Mouse (Mus musculus): ENCODE data around the gene Mcrip2. TPM values are rescaled to one million over a fixed set of nuclear protein-coding genes. Genes with fewer than 3 reads are reported as not detected.

Gene Mcrip2
- not detected for polyA plus RNA-seq (2014; fragmentation: Illumina TruSeq; extraction: RNeasy Lipid Tissue Mini Kit (QIAGEN cat#74804); ENCODE audit: low replicate concordance)

DNA sequence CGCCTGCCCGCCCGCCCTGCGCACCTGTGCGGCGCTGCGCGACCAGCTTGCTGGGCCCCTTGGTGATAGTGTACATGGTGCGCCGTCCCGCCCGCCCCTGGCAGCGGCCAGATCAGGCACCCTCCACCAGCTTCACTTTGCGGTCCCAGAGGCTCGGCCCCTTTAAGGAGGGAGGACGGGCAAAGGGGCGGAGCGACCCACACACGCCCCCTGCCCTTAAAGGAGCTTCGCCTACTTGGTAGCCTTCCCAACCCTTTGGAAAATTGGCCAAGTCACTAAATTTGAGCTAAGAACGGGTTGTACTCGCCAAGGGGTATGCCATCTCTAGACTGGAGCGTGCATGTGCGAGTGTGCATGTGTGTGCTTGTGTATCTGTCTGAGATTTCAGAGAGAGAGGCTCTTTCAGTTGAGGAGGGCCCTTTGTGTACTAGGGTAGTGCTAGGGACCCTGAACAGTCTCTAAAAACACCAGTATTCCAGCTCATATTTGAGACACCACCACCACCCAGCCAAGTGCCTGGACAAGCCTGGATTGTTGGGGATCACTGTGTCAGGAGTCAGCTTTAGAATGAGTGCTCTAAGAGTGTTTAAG is at the start of gene Mcrip2:
Gene Mcrip2, minus strand, starts transcription at position 164 of the 591 bp plus-strand sequence.

DNA sequence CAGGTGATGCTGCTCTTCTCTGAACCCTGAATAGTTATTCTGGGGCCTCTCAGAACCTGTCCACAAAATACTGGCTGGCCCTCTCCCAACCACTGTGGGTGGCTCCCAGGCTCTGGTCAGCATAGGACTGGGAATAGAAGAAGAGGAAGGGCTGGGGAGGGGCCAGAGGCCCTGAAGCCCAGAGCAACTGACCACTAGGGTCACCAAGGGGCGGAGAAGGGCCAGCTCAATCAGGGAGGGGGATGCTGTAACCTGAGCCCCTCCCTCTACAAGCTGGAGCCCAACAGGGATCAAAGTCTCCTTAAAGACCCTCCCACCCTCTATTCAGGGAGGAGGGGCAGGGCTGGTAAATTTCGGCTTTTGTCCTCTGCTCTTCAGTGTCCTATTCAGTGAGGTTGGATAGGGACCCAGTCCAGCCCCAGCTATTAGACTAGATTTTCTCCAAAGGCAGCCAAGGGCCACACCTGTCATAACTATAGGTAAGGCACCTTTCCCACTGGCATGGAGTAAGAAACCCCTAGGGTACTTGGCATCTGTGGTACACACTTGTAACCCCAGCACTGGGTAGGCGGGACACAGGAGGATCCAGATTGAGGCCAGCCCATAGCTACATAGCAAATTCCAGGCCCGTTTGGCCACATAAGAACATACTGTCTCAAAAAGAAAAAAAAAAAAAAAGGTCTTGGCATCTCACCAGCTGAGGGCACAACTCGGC is 11.8 kb upstream of the Mcrip2 start, which contains the start of gene Wfikkn1:
Gene Wfikkn1, minus strand, starts transcription at position 663 of the 715 bp plus-strand sequence.

DNA sequence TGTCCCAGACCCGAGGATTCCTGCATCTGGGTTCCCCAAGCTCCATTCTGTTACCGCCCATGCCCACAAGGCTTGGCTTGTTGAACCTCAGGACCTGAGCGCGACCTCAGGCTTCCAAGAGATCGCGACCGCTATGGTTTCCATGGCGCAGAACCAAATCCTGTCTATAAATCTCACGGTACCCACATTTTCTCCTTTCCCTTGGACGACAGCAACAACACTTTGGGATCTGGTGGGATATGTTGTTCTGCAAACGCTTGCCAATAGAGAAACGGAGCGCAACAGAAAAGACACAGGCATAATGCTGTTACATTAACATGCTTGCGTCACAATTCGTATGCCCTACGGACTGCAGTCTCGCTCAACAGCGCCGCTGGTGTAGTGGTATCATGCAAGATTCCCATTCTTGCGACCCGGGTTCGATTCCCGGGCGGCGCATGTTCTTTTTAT is 6.2 kb upstream of the Mcrip2 start, which contains the start of gene Mettl26:
Gene Mettl26, plus strand, starts transcription at position 354 of the 450 bp plus-strand sequence.

DNA sequence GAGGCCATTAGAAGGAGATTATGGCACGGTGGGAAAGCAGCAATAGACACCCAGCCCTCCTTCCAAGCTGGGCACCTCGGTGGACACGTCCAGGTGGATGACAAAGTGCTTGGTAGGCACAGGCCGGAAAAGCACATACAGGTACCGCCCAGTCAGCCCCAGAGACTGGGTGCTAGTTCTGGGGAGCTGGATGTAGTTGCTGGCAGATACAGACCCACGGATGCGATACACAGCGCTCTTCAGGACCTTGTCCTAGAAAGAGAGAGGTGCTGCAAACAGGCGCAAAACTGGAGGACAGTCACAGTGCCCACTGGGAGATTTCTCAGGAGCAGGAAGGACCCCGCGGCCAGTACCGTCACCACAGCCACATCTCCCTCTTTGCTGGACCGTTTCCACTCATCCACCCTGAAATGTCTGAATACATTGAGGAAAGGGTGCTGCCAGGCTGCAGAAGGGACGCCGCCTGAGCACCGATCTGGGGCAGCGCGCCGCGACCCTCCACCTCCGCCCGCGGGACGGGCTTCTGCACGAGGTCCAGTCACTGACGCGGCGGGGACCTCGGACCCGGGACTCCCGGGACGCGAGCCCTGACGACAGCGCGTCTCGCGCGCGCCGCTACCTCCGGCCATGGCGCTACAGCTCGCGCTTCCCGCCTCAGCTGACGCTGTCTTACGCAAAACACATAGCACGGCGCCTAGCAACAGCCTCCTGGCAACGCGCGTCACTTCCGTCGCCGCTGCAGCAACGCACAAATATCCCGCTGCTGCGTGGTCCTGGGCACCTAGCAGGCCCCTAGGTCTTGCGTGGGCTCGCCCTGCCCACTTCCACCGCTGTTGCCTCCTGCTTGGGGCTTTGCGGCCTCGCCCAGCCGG is 7.5 kb downstream of the Mcrip2 start, which contains the start of gene Wdr90:
Gene Wdr90, minus strand, starts transcription at position 670 of the 872 bp plus-strand sequence.

DNA sequence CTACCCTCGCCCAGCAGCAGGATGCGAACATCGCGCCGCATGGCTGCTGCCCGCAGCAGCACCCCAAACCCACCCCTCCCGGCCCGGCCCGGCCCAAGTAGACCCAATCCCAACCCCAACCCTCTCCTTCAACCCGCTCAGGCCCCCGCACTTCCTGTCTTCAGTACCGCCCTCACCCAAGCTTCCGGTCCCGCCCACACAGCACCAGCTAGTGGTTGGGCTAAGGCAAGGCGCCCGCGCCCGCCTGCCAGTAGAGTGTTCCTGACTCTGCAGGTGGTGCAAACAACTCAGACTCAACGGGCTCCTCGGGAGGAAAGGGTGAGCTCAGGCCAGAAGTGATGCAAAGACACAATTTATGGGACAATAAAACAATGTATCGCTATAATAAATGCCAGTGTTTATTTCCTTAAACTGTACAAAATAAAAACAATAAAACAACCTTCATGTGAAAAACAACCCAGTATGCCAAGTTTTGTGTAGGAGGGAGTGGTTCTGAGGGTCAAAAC is 24.1 kb downstream of the Mcrip2 start, which contains the start of gene Rhot2:
Gene Rhot2, minus strand, starts transcription at position 456 of the 506 bp plus-strand sequence.

DNA sequence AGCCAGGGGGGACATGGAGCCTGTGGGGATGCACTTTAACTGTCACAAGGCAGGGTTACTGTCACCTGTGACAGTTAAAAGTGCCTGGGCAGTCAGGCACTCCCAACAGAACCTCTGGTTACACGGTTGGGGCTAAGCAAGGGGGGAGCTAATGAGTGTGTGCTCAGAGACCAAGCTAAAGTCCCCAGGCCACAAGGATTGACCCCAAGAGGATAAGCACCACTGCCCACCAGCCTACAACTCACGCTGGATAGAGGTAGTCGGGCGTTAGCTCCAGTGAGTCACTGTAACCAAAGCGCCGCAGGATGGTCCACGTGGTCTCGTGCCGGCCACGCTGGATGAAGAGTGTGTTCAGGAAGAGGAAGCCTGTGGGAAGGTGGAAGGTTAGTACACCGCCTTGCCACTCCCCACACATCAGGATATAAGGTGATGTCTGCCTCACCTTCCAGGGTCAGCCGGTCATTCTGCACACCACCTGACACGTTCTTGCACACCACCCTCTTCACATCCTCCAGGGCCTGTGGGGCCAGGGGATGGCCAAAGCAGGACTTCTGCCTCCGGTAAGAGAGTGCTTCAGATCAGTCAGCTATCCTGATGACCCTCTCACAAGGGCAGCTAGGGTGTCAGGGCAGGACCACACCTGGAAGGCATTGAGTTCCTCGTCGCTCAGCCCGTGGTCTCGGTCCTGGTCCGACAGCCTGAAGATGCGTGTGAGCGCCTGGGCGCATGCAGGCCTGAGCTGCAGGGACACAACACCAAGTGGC is 27.3 kb downstream of the Mcrip2 start, which contains the start of gene Gm20683:
Gene Gm20683, minus strand, starts transcription at position 647 of the 764 bp plus-strand sequence.

DNA sequence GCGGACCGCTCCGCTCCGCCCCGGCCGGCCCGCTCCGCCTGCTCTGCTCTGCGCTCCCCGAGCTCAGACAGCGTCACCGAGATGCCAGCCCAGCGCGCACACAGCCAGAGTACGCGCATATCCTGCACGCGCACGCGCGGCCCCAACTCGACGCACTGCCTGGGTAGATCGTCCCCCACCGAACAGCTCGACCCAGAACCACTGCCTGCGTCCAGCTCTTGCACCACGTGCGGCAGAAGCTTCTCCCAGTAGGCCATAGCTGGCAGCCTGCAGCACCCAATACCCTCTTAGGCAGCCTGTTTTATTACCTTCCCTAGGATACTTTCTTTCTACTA is 31.5 kb downstream of the Mcrip2 start, which contains the start of gene Rhbdl1:
Gene Rhbdl1, minus strand, starts transcription at position 220 of the 335 bp plus-strand sequence.

DNA sequence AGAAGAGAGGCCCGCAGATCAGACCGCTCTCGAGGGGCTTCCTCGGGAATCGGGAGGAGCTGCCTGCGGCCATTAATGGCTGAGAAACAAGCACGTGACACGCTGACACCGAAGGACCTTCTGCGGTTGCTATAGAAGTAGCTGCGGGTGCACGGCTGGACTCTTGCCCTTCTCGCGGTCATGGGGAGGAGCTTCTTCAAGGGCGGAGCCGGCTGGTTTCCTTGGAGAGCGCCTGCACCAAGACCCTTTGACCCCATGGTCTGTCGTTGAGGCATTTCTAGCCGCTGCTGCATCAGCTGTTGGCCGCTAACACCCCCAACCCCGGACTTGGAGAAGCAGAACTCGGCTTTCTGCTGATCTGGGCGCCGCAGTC is 35.3 kb downstream of the Mcrip2 start, which contains the start of gene Stub1:
Gene Stub1, minus strand, starts transcription at position 114 of the 373 bp plus-strand sequence.

DNA sequence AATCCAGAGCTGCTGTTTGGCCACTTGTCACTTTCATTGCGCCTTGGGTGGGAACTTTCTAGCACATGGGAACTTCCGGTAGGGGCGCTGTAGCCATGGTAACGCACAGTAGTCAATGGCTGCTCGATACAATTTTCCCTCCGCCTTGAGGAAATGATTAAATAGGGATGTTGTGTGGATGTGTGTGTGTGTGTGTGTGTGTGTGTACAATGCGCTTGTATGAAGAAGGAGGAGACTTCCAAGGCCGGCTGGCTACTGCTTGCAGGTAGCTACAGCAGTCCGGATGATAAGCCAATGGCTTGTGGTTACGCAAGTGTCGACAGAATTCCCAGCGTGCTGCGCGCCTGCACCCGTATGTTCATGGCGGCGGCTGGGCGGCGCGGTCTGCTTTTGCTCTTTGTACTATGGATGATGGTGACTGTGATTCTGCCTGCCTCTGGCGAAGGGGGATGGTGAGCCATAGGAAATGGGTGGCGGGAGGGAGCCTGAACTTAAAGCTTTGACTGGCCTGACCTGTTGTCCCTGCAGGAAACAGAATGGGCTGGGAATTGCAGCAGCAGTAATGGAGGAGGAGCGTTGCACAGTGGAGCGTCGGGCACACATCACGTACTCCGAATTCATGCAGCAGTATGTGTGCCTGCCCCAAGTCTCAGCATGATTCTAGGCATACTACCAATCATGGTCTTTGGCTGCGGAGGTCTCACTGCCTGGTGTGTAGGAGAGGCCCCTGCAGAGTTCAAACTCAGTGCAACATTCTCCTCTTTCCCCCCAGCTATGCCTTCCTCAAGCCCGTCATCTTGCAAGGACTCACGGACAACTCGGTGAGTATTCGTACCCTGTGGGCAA is 39.6 kb downstream of the Mcrip2 start, which contains the start of gene Jmjd8:
Gene Jmjd8, plus strand, starts transcription at position 156 of the 846 bp plus-strand sequence.

DNA sequence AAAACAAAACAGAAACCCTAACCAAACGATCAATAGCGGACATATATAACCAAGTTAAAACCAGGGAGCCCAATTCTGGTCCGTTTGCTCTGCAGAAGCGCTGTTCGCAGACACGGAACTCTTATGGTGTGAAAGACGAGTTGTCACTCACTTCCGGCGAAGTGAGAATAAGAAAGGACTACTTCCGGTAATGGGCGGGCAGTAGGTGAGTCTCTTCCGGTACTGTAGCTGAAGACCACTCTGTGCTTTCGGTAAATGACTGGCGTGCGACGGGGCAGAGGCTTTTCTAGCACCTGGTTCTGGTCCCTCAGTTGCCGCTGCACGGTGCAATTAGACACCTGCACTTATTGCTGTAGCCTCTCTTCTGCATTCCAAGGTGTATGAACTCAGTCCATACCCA is 45.1 kb downstream of the Mcrip2 start, which contains the start of gene Wdr24:
Gene Wdr24, plus strand, starts transcription at position 176 of the 400 bp plus-strand sequence.

Other genes starting within 250 kb of the Mcrip2 start
- not detected for gene Gng13, start 151.6 kb downstream of the Mcrip2 start, polyA plus RNA-seq (2014; fragmentation: Illumina TruSeq; extraction: RNeasy Lipid Tissue Mini Kit (QIAGEN cat#74804); ENCODE audit: low replicate concordance)
- gene Chtf18, start 141.3 kb downstream of the Mcrip2 start, polyA plus RNA-seq (2014; fragmentation: Illumina TruSeq; extraction: RNeasy Lipid Tissue Mini Kit (QIAGEN cat#74804); ENCODE audit: low replicate concordance): not detected
- gene Rpusd1, start 141.1 kb downstream of the Mcrip2 start, polyA plus RNA-seq (2014; fragmentation: Illumina TruSeq; extraction: RNeasy Lipid Tissue Mini Kit (QIAGEN cat#74804); ENCODE audit: low replicate concordance): not detected
- not detected for gene Mslnl, start 132.7 kb downstream of the Mcrip2 start, polyA plus RNA-seq (2014; fragmentation: Illumina TruSeq; extraction: RNeasy Lipid Tissue Mini Kit (QIAGEN cat#74804); ENCODE audit: low replicate concordance)
- not detected for gene Msln, start 114.4 kb downstream of the Mcrip2 start, polyA plus RNA-seq (2014; fragmentation: Illumina TruSeq; extraction: RNeasy Lipid Tissue Mini Kit (QIAGEN cat#74804); ENCODE audit: low replicate concordance)
- 0.67 TPM for gene Narfl, start 95.0 kb downstream of the Mcrip2 start, polyA plus RNA-seq (2014; fragmentation: Illumina TruSeq; extraction: RNeasy Lipid Tissue Mini Kit (QIAGEN cat#74804); ENCODE audit: low replicate concordance)
- not detected for gene Haghl, start 83.1 kb downstream of the Mcrip2 start, polyA plus RNA-seq (2014; fragmentation: Illumina TruSeq; extraction: RNeasy Lipid Tissue Mini Kit (QIAGEN cat#74804); ENCODE audit: low replicate concordance)
- gene Ccdc78, start 82.2 kb downstream of the Mcrip2 start, polyA plus RNA-seq (2014; fragmentation: Illumina TruSeq; extraction: RNeasy Lipid Tissue Mini Kit (QIAGEN cat#74804); ENCODE audit: low replicate concordance): not detected
- not detected for gene Fam173a, start 75.9 kb downstream of the Mcrip2 start, polyA plus RNA-seq (2014; fragmentation: Illumina TruSeq; extraction: RNeasy Lipid Tissue Mini Kit (QIAGEN cat#74804); ENCODE audit: low replicate concordance)
- gene AC134908.4, start 73.1 kb downstream of the Mcrip2 start, polyA plus RNA-seq (2014; fragmentation: Illumina TruSeq; extraction: RNeasy Lipid Tissue Mini Kit (QIAGEN cat#74804); ENCODE audit: low replicate concordance): not detected
- not detected for gene Metrn, start 71.6 kb downstream of the Mcrip2 start, polyA plus RNA-seq (2014; fragmentation: Illumina TruSeq; extraction: RNeasy Lipid Tissue Mini Kit (QIAGEN cat#74804); ENCODE audit: low replicate concordance)
- 0.67 TPM for gene Fbxl16, start 59.7 kb downstream of the Mcrip2 start, polyA plus RNA-seq (2014; fragmentation: Illumina TruSeq; extraction: RNeasy Lipid Tissue Mini Kit (QIAGEN cat#74804); ENCODE audit: low replicate concordance)
- 0.26 TPM for gene Wdr24, start 45.1 kb downstream of the Mcrip2 start, polyA plus RNA-seq (2014; fragmentation: Illumina TruSeq; extraction: RNeasy Lipid Tissue Mini Kit (QIAGEN cat#74804); ENCODE audit: low replicate concordance)
- 1.8 TPM for gene Jmjd8, start 39.9 kb downstream of the Mcrip2 start, polyA plus RNA-seq (2014; fragmentation: Illumina TruSeq; extraction: RNeasy Lipid Tissue Mini Kit (QIAGEN cat#74804); ENCODE audit: low replicate concordance)
- 4.2 TPM for gene Stub1, start 35.4 kb downstream of the Mcrip2 start, polyA plus RNA-seq (2014; fragmentation: Illumina TruSeq; extraction: RNeasy Lipid Tissue Mini Kit (QIAGEN cat#74804); ENCODE audit: low replicate concordance)
- gene Rhbdl1, start 31.5 kb downstream of the Mcrip2 start, polyA plus RNA-seq (2014; fragmentation: Illumina TruSeq; extraction: RNeasy Lipid Tissue Mini Kit (QIAGEN cat#74804); ENCODE audit: low replicate concordance): not detected
- not detected for gene Gm20683, start 27.0 kb downstream of the Mcrip2 start, polyA plus RNA-seq (2014; fragmentation: Illumina TruSeq; extraction: RNeasy Lipid Tissue Mini Kit (QIAGEN cat#74804); ENCODE audit: low replicate concordance)
- 13.3 TPM for gene Rhot2, start 23.9 kb downstream of the Mcrip2 start, polyA plus RNA-seq (2014; fragmentation: Illumina TruSeq; extraction: RNeasy Lipid Tissue Mini Kit (QIAGEN cat#74804); ENCODE audit: low replicate concordance)
- gene Wdr90, start 7.3 kb downstream of the Mcrip2 start, polyA plus RNA-seq (2014; fragmentation: Illumina TruSeq; extraction: RNeasy Lipid Tissue Mini Kit (QIAGEN cat#74804); ENCODE audit: low replicate concordance): 0.82 TPM
- gene Mettl26, start 6.3 kb upstream of the Mcrip2 start, polyA plus RNA-seq (2014; fragmentation: Illumina TruSeq; extraction: RNeasy Lipid Tissue Mini Kit (QIAGEN cat#74804); ENCODE audit: low replicate concordance): 9.2 TPM
- not detected for gene Wfikkn1, start 12.1 kb upstream of the Mcrip2 start, polyA plus RNA-seq (2014; fragmentation: Illumina TruSeq; extraction: RNeasy Lipid Tissue Mini Kit (QIAGEN cat#74804); ENCODE audit: low replicate concordance)
- gene Rab40c, start 51.0 kb upstream of the Mcrip2 start, polyA plus RNA-seq (2014; fragmentation: Illumina TruSeq; extraction: RNeasy Lipid Tissue Mini Kit (QIAGEN cat#74804); ENCODE audit: low replicate concordance): 0.48 TPM
- 23.5 TPM for gene Pigq, start 76.2 kb upstream of the Mcrip2 start, polyA plus RNA-seq (2014; fragmentation: Illumina TruSeq; extraction: RNeasy Lipid Tissue Mini Kit (QIAGEN cat#74804); ENCODE audit: low replicate concordance)
- not detected for gene Nhlrc4, start 76.2 kb upstream of the Mcrip2 start, polyA plus RNA-seq (2014; fragmentation: Illumina TruSeq; extraction: RNeasy Lipid Tissue Mini Kit (QIAGEN cat#74804); ENCODE audit: low replicate concordance)
- not detected for gene A930017K11Rik, start 83.8 kb upstream of the Mcrip2 start, polyA plus RNA-seq (2014; fragmentation: Illumina TruSeq; extraction: RNeasy Lipid Tissue Mini Kit (QIAGEN cat#74804); ENCODE audit: low replicate concordance)
- 1.8 TPM for gene Capn15, start 117.0 kb upstream of the Mcrip2 start, polyA plus RNA-seq (2014; fragmentation: Illumina TruSeq; extraction: RNeasy Lipid Tissue Mini Kit (QIAGEN cat#74804); ENCODE audit: low replicate concordance)
- 7.1 TPM for gene Rab11fip3, start 200.8 kb upstream of the Mcrip2 start, polyA plus RNA-seq (2014; fragmentation: Illumina TruSeq; extraction: RNeasy Lipid Tissue Mini Kit (QIAGEN cat#74804); ENCODE audit: low replicate concordance)
- 48.4 TPM for gene Decr2, start 221.6 kb upstream of the Mcrip2 start, polyA plus RNA-seq (2014; fragmentation: Illumina TruSeq; extraction: RNeasy Lipid Tissue Mini Kit (QIAGEN cat#74804); ENCODE audit: low replicate concordance)
- gene Nme4, start 226.8 kb upstream of the Mcrip2 start, polyA plus RNA-seq (2014; fragmentation: Illumina TruSeq; extraction: RNeasy Lipid Tissue Mini Kit (QIAGEN cat#74804); ENCODE audit: low replicate concordance): not detected
- gene Tmem8, start 244.5 kb upstream of the Mcrip2 start, polyA plus RNA-seq (2014; fragmentation: Illumina TruSeq; extraction: RNeasy Lipid Tissue Mini Kit (QIAGEN cat#74804); ENCODE audit: low replicate concordance): 8.8 TPM